Mouse (Mus musculus) monocyte, adult 5-6 weeks (primary cell): ENCODE results near the gene Dscam. TPM values are rescaled to one million over a fixed set of nuclear protein-coding genes. Genes with fewer than 3 reads are reported as not detected.

Source experiments
- ATAC-seq: fragments of 153-309, 156-312 bp; replicated peaks from 2 replicates; pipeline ENCODE4 v1.8.0; 2017; ENCODE audit warnings: mild to moderate bottlenecking; ENCODE audit not compliant: low TSS enrichment, insufficient number of reproducible peaks, severe bottlenecking, poor library complexity, low FRiP score
- total RNA-seq: library from RNA; stranded (forward); fragments of 200-1000, 200-491, 200-594 nt; gene quantifications from 3 replicates; pipeline ENCODE4 v1.2.3, GENCODE M21; 2017

Gene Dscam
- total RNA-seq, 1 experiment from 2014 or later, result 0.29 TPM

DNA sequence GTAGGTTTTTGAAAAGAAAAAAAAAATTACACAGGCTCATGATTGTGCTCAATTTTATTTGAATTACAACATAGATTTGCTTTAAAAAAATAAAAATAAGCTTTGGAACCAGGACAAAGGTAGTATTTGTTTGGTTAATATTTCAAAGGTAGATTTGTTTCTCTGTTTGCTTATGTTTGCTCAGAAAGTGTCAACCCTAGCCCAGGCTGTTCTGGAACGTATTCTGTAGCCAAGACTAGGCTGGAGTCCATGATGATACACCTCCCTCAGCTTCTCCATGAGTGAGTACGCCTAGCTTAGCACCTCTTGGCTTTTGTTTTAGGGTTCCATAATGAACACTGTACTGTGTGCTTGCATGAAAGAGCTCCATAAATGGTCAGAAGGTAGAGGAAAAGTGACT, 183.2 kb downstream of the Dscam start:
- no peak for ATAC-seq

DNA sequence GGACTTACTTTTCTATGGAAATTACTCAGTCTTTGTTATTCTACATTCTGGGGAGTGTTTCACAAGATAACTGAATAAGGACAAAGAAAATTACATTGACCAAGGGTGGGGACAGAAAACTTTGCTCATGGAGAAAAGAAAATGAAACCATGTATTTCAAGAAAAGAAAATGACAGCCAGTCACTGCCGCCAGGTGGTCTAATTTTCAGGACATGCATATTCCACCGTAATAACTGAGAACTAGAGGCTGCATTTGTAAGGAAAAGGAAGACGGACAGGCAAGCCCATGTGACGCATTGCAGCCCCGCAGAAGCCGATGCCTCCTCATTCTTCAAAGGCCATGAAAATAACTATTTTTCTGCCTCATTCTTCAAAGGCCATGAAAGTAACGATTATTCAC, 197.3 kb downstream of the Dscam start:
- ATAC-seq, result no peak

DNA sequence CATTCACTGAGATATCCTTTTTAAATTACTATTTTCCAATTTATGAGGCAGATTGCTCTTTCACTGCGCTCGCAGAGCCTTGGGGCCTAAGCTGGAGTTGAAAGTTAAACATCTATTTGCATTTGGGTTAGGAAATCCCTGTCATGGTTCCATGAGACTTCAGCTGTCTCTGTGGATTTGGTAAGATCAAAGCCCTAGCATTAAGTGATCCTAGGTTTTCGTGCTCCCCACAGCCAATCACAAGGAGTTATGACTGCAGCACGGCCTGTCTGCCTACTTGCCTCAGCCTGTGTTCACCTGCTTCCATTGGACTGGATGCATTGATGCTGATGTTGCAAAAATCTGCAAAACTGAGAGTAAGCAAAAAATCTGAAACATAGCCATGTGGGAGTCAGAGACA, 198.8 kb downstream of the Dscam start:
- no peak for ATAC-seq

DNA sequence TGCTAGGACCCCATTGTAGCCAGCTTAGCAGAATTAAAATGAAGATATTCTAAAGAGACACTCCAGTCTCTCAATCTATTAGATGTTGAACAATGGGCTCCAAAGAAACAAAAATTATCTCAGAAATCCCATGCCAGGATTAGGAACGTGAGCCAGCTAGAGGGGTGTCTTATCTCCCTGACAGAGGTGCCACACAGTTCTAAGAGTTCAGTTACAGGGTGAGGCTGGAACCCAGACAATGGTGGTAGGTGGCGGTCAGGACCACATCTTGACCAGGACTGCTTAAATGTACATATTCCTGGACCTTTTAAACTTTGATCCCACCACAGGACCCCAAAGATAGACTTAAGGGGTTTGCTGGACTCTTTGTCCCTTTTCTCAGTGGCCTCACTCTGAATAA, 200.1 kb downstream of the Dscam start:
- ATAC-seq, result no peak

DNA sequence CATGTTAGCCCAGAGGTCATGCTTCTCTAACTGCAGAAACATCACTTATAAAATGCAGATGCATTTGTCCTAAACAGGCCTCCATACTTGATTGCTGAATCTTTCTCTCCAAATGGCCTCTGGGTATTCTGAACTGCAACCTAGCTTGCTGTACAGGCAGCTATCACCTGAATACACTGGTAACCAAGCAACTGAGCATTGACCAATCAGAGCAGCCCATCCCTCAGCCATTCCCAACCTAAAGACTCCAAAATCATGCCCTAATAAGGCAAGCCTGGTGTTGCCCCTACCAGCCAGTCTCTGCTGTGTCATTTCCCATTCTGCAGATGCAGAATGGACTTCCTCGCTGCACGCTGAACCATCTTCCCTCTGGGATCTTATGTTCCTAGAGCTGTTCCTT, 200.9 kb downstream of the Dscam start:
- ATAC-seq, result no peak

DNA sequence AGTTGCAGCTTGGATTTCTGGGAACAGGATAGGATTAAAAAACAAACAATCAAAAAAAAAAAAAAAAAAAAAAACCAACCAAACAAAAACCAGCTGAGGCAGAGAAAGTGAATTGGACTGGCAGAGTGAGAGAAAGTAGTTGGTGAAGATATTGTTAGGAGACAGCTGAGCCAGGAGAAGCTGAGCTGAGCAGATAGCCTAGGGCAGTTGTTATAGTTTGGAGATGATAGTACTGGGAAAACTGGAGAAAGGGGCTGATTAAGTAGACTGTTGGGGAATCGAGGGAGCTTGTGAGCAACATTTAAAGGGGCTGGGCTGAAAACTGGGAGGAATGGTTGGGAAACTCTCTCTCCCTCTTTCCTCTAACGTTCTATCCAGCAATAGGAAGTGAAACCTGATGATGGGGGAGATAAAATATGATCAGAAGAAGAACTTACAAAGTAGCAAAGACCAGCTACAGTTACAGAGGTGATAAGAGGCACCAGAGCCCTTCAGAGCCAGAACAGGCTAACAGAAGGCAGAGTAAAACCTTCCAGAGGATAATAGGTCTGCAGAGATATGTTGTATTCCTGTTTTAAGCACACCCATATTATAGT, 201.6 kb downstream of the Dscam start:
- ATAC-seq, result no peak

DNA sequence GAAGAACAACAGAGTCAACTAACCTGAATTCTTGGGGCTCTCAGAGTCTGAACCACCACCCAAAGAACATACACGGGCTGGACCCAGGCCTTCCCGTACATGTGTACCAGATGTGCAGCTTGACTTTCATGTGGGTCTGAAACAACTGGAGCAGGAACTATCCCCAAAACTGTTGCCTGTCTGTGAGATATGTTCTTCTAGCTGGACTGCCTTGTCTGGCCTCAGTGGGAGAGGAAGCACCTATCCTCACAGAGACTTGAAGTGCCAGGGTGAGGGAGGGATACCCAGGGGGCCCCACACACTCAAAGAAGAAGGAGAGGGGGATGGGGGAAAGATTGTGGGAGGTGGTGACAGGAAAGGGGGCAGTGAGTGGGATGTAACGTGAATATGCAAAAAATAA, 210.9 kb downstream of the Dscam start:
- ATAC-seq, result no peak

DNA sequence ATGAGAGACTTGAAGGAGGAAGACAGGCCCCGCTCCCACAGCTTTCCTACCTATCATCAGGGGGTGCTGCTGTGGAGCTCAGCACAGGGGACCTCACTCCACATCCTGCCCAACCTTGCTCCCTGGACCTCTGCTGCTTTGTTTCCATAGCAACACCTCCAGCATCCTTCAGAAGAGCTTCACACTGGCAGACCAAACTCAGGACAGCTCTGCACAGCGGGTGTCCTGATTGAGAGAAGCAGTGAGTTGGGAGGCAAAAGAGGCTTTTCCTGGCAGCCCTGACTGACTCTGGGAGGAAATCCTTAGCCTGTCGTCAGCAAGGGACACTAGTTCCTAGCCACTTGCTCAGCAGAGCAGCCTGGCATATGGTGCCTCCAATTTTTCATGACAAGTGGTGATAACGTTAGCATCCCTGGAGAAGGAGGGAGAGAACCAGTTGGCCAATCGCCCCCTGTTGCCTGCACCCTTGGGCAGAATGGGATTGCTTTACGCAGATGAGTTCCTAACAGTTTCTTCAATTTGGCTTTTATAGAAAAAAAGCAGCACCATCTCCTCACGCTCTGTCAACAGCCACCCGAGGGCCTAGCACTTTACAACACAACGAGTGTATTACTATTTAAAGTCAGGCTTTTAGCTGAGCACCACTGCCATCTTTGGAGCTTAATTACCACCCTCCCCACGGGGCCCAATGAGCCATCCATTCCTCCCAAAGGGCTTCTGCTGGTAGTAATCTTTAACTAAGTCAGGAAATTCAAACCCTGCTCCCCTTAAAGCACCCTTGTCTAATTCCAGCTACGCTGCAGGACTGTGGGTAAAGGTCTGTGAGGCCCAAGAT, 224.9 kb downstream of the Dscam start:
- ATAC-seq, result no peak

DNA sequence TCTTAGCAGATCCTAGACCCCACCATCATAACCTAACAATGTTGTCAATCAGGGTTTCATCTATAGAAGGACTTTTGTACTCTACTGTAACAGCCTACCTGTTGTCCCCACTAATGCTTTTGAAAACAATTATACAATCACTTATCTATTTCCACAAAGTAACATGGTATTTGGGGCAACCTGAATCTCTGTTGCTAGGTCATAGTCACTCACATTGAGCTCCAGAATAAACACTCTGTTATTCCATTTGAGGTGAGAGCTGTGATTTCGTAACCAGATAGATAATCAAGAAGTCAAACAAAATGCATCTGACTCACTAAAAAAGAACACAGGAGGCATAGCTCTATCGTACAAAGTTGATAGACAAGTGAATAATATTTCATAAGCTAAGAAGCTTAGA, 226.9 kb downstream of the Dscam start:
- ATAC-seq, result no peak

DNA sequence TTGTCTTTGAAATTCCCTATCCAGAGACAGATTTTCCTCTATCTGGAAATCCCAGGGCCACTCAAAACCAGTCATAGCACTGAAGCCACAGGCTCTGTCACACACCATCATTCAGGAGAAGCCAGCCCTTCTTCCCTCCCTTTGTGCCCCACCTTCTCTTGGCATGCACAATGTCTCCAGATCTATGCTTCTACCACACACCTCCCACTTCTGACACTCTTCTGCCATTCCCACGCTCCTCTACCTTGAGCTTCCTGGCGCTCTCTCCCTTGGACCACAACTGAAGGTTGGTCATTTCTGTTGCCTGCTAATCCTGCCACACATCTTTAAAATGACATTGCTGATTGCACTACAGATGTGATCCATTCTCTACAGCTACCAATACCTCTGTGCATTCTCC, 235.8 kb downstream of the Dscam start:
- no peak for ATAC-seq

DNA sequence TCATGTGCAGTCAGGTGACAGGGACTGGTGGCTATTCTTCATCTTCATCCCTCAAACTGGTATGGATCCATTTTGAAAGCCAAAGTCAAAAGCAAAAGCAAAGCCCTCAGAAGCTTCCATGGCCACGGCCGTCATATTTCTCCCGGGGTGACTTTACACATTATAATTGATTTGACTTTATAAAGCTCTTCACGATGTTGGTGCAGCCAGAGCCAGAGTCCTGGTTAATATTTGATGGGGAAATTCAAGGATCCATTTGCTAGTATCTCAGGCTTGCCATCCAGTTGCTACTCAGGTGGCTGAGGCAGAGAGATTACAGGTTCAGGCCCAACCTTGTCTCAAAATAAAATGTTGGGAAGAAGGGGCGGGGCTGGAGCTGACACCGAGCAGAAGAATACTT, 238.3 kb downstream of the Dscam start:
- no peak for ATAC-seq

DNA sequence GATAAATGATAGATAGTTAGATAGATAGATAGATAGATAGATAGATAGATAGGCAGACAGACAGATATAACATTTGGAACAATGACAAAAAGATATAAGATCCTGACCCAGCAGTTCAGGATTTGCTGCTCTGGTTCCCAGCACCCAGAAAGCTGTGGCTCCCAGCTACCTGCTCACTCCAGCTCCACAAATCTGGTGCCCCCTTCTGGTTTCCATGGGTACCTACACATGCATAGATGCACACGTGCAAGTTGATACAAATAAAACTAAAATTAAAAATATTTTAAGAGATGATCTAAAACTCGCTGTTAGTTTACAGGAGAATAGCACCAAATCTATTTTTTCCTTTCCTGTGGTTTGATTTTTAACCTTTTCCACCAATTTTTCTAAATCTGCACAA, 238.8 kb downstream of the Dscam start:
- ATAC-seq, result no peak

DNA sequence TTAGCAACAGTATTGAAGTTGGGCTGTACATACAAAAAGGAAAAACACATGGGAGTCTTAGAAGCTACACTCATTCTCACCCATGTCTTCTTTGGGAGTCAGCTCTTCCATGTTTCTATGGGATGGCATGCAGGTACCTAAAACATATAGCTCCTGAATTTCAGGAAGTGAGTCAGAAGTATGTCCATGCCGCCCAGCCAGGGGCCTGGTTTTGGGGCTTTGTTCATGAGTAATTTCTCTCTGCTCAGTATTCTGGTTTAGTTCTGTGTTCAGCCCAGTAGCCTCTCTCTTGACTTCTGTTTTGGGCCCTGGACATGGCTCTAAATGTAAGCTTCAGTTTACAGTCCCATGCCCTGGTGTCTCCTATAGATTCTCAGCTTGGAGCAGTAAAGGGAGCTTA, 242.5 kb downstream of the Dscam start:
- ATAC-seq, result no peak

DNA sequence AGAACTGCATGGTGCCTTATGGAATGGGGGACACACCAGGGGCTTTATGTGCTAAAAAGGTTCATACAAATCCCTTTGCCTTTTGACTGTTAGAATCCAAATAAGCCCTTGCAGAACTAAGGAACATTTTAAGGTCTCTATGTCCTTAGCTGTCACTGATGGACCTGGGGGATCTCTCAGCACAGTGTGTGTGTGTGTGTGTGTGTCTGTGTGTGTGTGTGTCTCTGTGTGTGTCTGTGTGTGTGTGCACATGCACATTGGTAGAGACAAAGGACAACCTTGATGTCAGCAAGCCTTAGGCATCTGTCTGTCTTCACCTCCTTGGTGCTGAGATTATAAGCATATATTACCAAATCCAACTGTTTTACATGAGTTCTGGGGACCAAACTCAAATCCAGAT, 243.1 kb downstream of the Dscam start:
- ATAC-seq, result no peak

DNA sequence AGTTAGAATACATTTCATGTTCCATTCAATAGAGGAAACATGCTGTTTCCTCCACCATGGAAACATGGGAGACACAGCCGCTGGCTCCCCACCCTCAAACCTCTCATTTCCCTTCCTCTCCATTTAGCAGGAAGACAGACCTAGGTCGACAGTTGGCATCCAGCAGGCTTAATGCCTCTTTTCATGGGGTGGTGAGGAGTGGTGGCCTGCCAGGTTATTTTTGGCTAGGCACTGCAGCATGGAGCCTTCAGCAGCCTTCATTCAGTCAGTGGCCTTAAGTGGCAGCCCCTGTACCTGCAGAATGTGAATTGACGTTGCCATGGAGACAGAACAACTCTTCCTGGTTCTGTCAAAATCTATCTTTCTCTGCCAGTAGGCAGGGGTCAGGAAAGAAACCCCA, 243.6 kb downstream of the Dscam start:
- ATAC-seq, result no peak

DNA sequence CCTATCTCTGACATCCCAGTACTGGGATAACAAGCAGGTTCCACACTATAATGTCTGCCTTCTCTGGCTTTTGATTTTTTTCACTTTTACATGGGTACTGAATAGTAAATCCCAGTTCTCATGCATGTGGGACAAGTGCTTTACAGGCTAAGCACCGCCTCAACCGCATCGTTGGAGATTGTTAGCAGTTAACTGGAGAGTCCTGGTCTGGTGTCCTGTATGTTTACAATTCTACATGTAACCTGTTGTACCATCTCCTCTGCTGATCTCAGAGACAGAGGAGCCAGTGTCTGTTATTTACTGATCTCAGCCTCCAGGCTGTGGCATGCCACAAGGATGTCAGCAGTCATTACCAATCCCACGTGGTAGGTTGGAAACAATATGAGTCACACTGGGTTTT, 246.6 kb downstream of the Dscam start:
- ATAC-seq, result no peak

DNA sequence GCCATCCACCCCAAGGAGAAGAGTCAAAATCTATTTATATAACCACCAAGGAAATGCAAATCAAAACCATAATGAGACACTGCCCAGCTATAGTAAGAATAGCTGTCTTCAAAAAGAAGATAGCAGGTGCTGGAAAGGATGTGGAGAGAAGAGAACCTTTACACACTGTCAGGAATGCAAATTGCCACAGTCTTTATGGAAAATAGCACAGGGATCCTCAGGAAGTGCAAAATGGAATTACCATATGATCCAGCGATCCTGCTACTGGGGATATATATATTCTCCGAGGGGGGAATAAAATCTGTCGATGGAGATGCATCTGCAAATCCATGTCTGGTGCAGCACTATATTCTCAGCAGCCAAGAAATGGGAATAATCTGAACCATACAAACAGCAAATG, 256.1 kb downstream of the Dscam start:
- ATAC-seq, result no peak

DNA sequence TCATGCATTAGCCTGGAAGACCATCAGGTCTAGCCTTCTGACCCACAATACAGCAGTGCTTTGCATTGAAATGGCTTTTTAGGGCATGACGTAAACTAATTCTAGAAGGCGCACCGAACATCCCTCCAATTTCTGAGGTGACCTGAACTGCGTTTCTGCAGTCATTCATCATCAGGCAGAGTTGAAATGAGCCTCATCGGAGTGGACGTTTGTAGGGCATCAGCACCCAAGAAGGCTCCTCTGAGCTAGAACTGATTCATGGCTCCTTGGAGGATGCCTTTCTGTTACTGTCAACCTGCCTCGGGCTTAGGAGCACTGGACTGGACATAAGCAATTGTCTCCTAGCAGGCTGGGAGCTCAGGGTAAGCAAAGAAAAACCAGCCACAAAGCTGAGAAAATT, 257.7 kb downstream of the Dscam start:
- no peak for ATAC-seq

DNA sequence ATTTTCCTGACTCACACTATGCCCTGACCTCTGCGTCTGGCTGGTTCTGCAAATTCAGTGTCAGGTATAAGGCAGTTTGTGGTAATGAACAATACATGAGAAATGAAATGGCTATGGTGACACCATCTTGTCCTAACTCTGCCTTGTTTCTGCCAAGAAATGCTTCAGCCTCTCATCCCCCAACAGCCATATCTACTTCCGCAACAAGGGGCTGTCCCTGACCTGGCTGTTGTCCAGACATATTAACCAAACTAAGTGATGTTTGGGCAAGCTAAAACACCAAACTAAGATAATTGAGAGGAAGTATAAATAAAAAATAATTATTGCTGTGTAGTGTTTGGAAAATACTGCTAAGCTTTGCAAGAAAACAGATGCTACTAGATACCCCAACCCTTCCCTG, 258.4 kb downstream of the Dscam start:
- no peak for ATAC-seq

DNA sequence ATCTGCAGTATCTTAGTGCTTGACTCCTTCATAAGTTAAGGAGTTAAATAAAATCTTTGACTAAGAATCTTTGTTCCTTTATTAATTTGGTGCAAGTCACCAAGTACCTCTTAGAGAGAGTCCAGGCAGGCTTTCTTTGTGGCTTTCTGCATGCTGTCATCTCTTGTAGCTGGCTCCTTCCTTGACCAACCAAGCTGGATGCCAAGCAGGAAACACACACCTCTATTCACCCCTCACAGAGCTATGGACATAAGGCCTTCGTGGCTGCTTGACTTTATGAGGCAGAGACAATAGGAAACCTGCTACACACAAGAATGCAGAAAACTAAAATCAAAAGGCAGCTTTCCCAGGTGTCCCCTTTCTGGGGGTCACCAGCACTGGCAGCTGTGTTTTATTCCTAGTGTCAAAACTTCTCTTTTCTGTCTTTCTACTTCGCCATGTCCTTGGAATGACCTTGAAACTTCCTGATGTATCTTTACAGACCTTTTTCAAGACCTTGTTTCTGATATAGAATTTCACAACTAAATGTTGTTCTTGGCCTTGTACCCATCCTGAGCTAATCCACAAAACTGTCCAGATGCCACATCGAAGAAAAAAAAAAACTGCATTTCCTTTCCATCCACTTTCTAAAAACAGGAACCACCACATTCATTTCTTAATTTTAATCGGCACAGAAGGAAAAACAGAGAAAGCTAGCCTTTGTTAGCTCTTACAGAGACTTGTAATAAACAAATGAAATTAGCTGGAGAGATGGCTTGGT, 260.0 kb downstream of the Dscam start:
- no peak for ATAC-seq
